Mouse (Mus musculus) intestine, postnatal 0 days (tissue): Measurements from ENCODE around the gene Srd5a3. TPM values are rescaled to one million over a fixed set of nuclear protein-coding genes. Genes with fewer than 3 reads are reported as not detected.

Experiments used
- ATAC-seq: fragments of 200-750 bp; cut with Nextera tagmentation; 2 replicates; pipeline ENCODE4 v1.8.0; 2017; ENCODE audit warnings: mild to moderate bottlenecking, moderate TSS enrichment, moderate library complexity
- H3K27ac ChIP-seq: fragments of 300-500 bp; sonication (generic); 2 replicates; pipeline ENCODE4 v1.5.1; 2014; ENCODE audit warnings: mild to moderate bottlenecking, low read depth, low read length, moderate library complexity
- H3K27me3 ChIP-seq: fragments of 300-500 bp; sonication (generic); replicated peaks from 2 replicates; pipeline ENCODE4 v1.6.1; 2014; ENCODE audit warnings: low read length, mixed read lengths; ENCODE audit not compliant: control insufficient read depth, insufficient read depth
- H3K36me3 ChIP-seq: fragments of 300-500 bp; sonication (generic); 2 replicates; pipeline ENCODE4 v1.6.1; 2014; ENCODE audit warnings: mild to moderate bottlenecking, moderate library complexity; ENCODE audit not compliant: control insufficient read depth, insufficient read depth
- H3K4me1 ChIP-seq: fragments of 300-500 bp; sonication (generic); replicated peaks from 2 replicates; pipeline ENCODE4 v1.6.1; 2014; ENCODE audit warnings: antibody characterized with exemption, low read length, mixed read lengths; ENCODE audit not compliant: control insufficient read depth, insufficient read depth
- H3K4me2 ChIP-seq: fragments of 300-500 bp; sonication (generic); replicated peaks from 2 replicates; pipeline ENCODE4 v1.6.1; 2014; ENCODE audit warnings: low read depth, mild to moderate bottlenecking, moderate library complexity
- H3K4me3 ChIP-seq: fragments of 300-500 bp; sonication (generic); 2 replicates; pipeline ENCODE4 v1.5.1; 2014; ENCODE audit warnings: low read depth, low read length
- H3K9ac ChIP-seq: fragments of 300-500 bp; sonication (generic); 2 replicates; pipeline ENCODE4 v1.6.1; 2014; ENCODE audit warnings: mild to moderate bottlenecking, low read depth, low read length
- H3K9me3 ChIP-seq: fragments of 300-500 bp; sonication (generic); 2 replicates; pipeline ENCODE4 v1.6.1; 2016; ENCODE audit warnings: mixed run types; ENCODE audit not compliant: control insufficient read depth
- CTCF ChIP-seq: sonication (generic); IDR thresholded peaks from 2 replicates; pipeline ENCODE4 v1.5.1; 2016; ENCODE audit warnings: low read depth, mild to moderate bottlenecking, control low read depth, antibody characterized with exemption, moderate library complexity
- WGBS: fragments of 180-500 bp; shearing (Covaris S2); extraction: QIAGEN DNeasy Blood & Tissue Kit; methylation state at CpG from one replicate; pipeline ENCODE4 v1.1.7; 2014; 5-methylcytosine and 5-hydroxymethylcytosine counted together
- polyA plus RNA-seq: library from polyadenylated mRNA; unstranded; fragments of >200 nt; fragmentation: Nextera tagmentation; extraction: Ambion mirVana; gene quantifications from 2 replicates; pipeline ENCODE4 v1.2.1, GENCODE M21; 2015

The Srd5a3 gene
- polyA plus RNA-seq, 1 experiment from 2014 or later = 44.1 TPM

GRCm38 (mm10) chr5:76171039-76171438 is 31.0 kb downstream of the Srd5a3 start:
- Histone ChIP-seq H3K4me2 (no peak overlapping the region), H3K9me3 (no peaks in the 10 kb centered on the region), H3K27ac (no peak overlapping the region), H3K36me3 (no peaks in the 10 kb centered on the region), H3K27me3 (no peaks in the 10 kb centered on the region), H3K4me1 (no peaks in the 10 kb centered on the region), H3K4me3 (no peak overlapping the region), H3K9ac (no peak overlapping the region)
- no peak for TF ChIP-seq CTCF
- ATAC-seq = no peak

GRCm38 (mm10) chr5:76175051-76175450 is 35.0 kb downstream of the Srd5a3 start:
- no peaks in the 10 kb centered on the region for H3K27me3 ChIP-seq
- H3K4me3 ChIP-seq = no peak overlapping the region
- H3K9ac ChIP-seq = no peak overlapping the region
- no peaks in the 10 kb centered on the region for H3K9me3 ChIP-seq
- H3K27ac ChIP-seq = no peak overlapping the region
- H3K4me1 ChIP-seq = 0 out of 2 replicates have a peak, but pooled peaks cover 5% of the 10 kb centered on the region
- H3K36me3 ChIP-seq = no peaks in the 10 kb centered on the region
- no peak overlapping the region for H3K4me2 ChIP-seq
- TF ChIP-seq CTCF = no peak
- 90% methylated on average over 4 of the region's 4 CpGs for WGBS
- no peak for ATAC-seq

GRCm38 (mm10) chr5:76176411-76176810 is 36.3 kb downstream of the Srd5a3 start:
- H3K4me2 ChIP-seq = no peak overlapping the region
- no peak for TF ChIP-seq CTCF
- 0 out of 2 replicates have a peak, but pooled peaks cover 5% of the 10 kb centered on the region for H3K4me1 ChIP-seq
- H3K27ac ChIP-seq = no peak overlapping the region
- ATAC-seq = no peak
- H3K27me3 ChIP-seq = no peaks in the 10 kb centered on the region
- no peak overlapping the region for H3K4me3 ChIP-seq
- 35% methylated on average over 3 of the region's 3 CpGs for WGBS
- no peak overlapping the region for H3K9ac ChIP-seq
- H3K9me3 ChIP-seq = no peaks in the 10 kb centered on the region
- no peaks in the 10 kb centered on the region for H3K36me3 ChIP-seq

GRCm38 (mm10) chr5:76176841-76177240 is 36.8 kb downstream of the Srd5a3 start:
- H3K27me3 ChIP-seq = no peaks in the 10 kb centered on the region
- 58% methylated on average over 11 of the region's 11 CpGs for WGBS
- no peak for ATAC-seq
- H3K4me2 ChIP-seq = no peak overlapping the region
- no peak overlapping the region for H3K9ac ChIP-seq
- H3K27ac ChIP-seq = no peak overlapping the region
- no peak overlapping the region for H3K4me3 ChIP-seq
- no peak for TF ChIP-seq CTCF
- no peaks in the 10 kb centered on the region for H3K36me3 ChIP-seq
- 0 out of 2 replicates have a peak, but pooled peaks cover 5% of the 10 kb centered on the region for H3K4me1 ChIP-seq
- no peaks in the 10 kb centered on the region for H3K9me3 ChIP-seq

- WGBS = 29% methylated on average over 7 of the region's 7 CpGs
- H3K36me3 ChIP-seq = no peaks in the 10 kb centered on the region
- peak; percentile 81 for ATAC-seq
Measured at GRCm38 (mm10) chr5:76177664-76178063, 37.6 kb downstream of the Srd5a3 start.

GRCm38 (mm10) chr5:76179171-76179570 is 39.1 kb downstream of the Srd5a3 start:
- H3K36me3 ChIP-seq = no peaks in the 10 kb centered on the region
- H3K4me3 ChIP-seq = no peak overlapping the region
- no peak overlapping the region for H3K27ac ChIP-seq
- no peaks in the 10 kb centered on the region for H3K27me3 ChIP-seq
- no peak overlapping the region for H3K4me2 ChIP-seq
- WGBS = 95% methylated on average over 5 of the region's 5 CpGs
- no peak overlapping the region for H3K9ac ChIP-seq
- ATAC-seq = no peak
- no peak for TF ChIP-seq CTCF
- no peaks in the 10 kb centered on the region for H3K9me3 ChIP-seq
- 0 out of 2 replicates have a peak, but pooled peaks cover 10% of the 10 kb centered on the region for H3K4me1 ChIP-seq

More at GRCm38 (mm10) chr5:76177664-76178063, 37.6 kb downstream of the Srd5a3 start:
- no peak for TF ChIP-seq CTCF
- Histone ChIP-seq H3K9me3 (no peaks in the 10 kb centered on the region), H3K27me3 (no peaks in the 10 kb centered on the region), H3K27ac (no peak overlapping the region; the same call in 1 of the 2 replicates), H3K4me2 (no peak overlapping the region), H3K9ac (no peak overlapping the region), H3K4me3 (no peak overlapping the region), H3K4me1 (0 out of 2 replicates have a peak, but pooled peaks cover 5% of the 10 kb centered on the region)

- no peak for TF ChIP-seq CTCF
- H3K9ac ChIP-seq = no peak overlapping the region
- no peak overlapping the region for H3K4me2 ChIP-seq
- H3K27me3 ChIP-seq = no peaks in the 10 kb centered on the region
- 90% methylated on average over 5 of the region's 5 CpGs for WGBS
- no peaks in the 10 kb centered on the region for H3K36me3 ChIP-seq
- H3K4me1 ChIP-seq = 0 out of 2 replicates have a peak, but pooled peaks cover 10% of the 10 kb centered on the region
- H3K9me3 ChIP-seq = no peaks in the 10 kb centered on the region
- no peak overlapping the region for H3K27ac ChIP-seq
- H3K4me3 ChIP-seq = no peak overlapping the region
- ATAC-seq = no peak
Measured at GRCm38 (mm10) chr5:76179791-76180190, 39.7 kb downstream of the Srd5a3 start.
